Mouse (Mus musculus) kidney, embryonic 15.5 days (tissue): ENCODE results near the gene Thada. TPM values are rescaled to one million over a fixed set of nuclear protein-coding genes. Genes with fewer than 3 reads are reported as not detected.

Source experiments
- ATAC-seq: fragments of 200-750 bp; cut with Nextera tagmentation; replicated peaks from 2 replicates; pipeline ENCODE4 v1.8.0; 2017; ENCODE audit warnings: moderate TSS enrichment; ENCODE audit not compliant: low FRiP score
- H3K27ac ChIP-seq: fragments of 300-500 bp; sonication (generic); 2 replicates; pipeline ENCODE4 v1.5.1; 2015; ENCODE audit warnings: mild to moderate bottlenecking, inconsistent platforms
- H3K27me3 ChIP-seq: fragments of 300-500 bp; sonication (generic); 2 replicates; pipeline ENCODE4 v1.6.1; 2015; ENCODE audit warnings: inconsistent platforms
- H3K36me3 ChIP-seq: fragments of 300-500 bp; sonication (generic); 2 replicates; pipeline ENCODE4 v1.6.1; 2015; ENCODE audit warnings: inconsistent platforms
- H3K4me1 ChIP-seq: fragments of 300-500 bp; sonication (generic); 2 replicates; pipeline ENCODE4 v1.6.1; 2015; ENCODE audit warnings: inconsistent platforms
- H3K4me2 ChIP-seq: fragments of 300-500 bp; sonication (generic); 2 replicates; pipeline ENCODE4 v1.6.1; 2015; ENCODE audit warnings: moderate library complexity, mild to moderate bottlenecking, inconsistent platforms
- H3K4me3 ChIP-seq: fragments of 300-500 bp; sonication (generic); replicated peaks from 2 replicates; pipeline ENCODE4 v1.5.1; 2015; ENCODE audit warnings: mild to moderate bottlenecking, inconsistent platforms
- H3K9ac ChIP-seq: fragments of 300-500 bp; sonication (generic); 2 replicates; pipeline ENCODE4 v1.6.1; 2015; ENCODE audit warnings: mild to moderate bottlenecking, inconsistent platforms
- H3K9me3 ChIP-seq: fragments of 300-500 bp; sonication (generic); replicated peaks from 2 replicates; pipeline ENCODE4 v1.6.1; 2016; ENCODE audit warnings: inconsistent platforms
- WGBS: fragments of 180-500 bp; shearing (Covaris S2); methylation state at CpG from one replicate; pipeline ENCODE4 v1.1.7; 2015; ENCODE audit warnings: mixed read lengths; 5-methylcytosine and 5-hydroxymethylcytosine counted together
- polyA plus RNA-seq: library from polyadenylated mRNA; unstranded; fragments of >200 nt; fragmentation: Nextera tagmentation; extraction: Ambion mirVana; gene quantifications from 2 replicates; pipeline ENCODE4 v1.2.1, GENCODE M21; 2015

Gene Thada
- polyA plus RNA-seq, 1 experiment from 2014 or later: 10.4 TPM

- no peaks in the 10 kb centered on the region for H3K27me3 ChIP-seq
- no peak for ATAC-seq
- no peak overlapping the region for H3K4me2 ChIP-seq
- WGBS: 79% methylated on average over 6 of the region's 6 CpGs
- H3K4me3 ChIP-seq: no peak overlapping the region
- peaks cover 13% of the 10 kb centered on the region for H3K36me3 ChIP-seq
- no peak overlapping the region for H3K27ac ChIP-seq
- H3K9ac ChIP-seq: no peak overlapping the region
- peaks cover 3% of the 10 kb centered on the region; the same call in 1 of the 2 replicates for H3K4me1 ChIP-seq
- no peaks in the 10 kb centered on the region for H3K9me3 ChIP-seq
These were observed 135.5 kb downstream of the Thada start for GRCm38 (mm10) chr17:84330506-84330905.

DNA sequence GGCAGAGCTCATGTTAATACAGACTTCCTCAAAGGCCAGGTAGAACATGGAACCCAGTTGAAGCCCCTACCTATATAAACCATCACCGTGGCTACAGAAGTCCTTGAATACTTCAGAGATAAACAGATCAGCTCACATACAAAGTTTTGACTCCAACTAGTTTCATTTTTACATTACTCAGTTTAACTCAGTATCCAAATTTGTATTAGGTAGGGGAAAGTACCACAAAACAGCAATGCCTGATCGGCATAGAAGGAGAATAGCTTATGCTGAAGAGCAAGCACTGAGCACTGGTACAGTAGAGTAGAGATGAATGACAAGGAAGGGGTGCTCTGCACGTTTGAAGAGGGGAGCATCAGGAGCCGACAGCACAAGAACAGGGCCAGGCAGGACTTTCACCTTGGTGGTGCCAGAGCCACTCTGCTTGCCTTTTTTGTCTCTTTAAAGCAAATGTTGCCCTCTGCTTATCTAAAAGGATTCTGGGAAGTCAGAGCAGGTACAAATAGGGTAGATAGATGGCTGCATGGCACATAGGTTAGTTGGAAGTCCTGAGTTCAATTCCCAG is 136.0 kb downstream of the Thada start:
- H3K4me3 ChIP-seq: no peak overlapping the region
- ATAC-seq: no peak
- WGBS: 90% methylated on average over 4 of the region's 4 CpGs

GRCm38 (mm10) chr17:84328526-84328925 is 137.5 kb downstream of the Thada start:
- Histone ChIP-seq H3K4me1 (peaks cover 14% of the 10 kb centered on the region), H3K9me3 (no peaks in the 10 kb centered on the region), H3K36me3 (peaks cover 3% of the 10 kb centered on the region), H3K9ac (no peak overlapping the region), H3K4me3 (no peak overlapping the region), H3K27ac (no peak overlapping the region), H3K27me3 (no peaks in the 10 kb centered on the region), H3K4me2 (no peak overlapping the region)
- 59% methylated on average over 2 of the region's 2 CpGs for WGBS
- no peak for ATAC-seq

More for the DNA sequence above, 136.0 kb downstream of the Thada start:
- Histone ChIP-seq H3K36me3 (peaks cover 8% of the 10 kb centered on the region), H3K9ac (no peak overlapping the region), H3K4me1 (peaks cover 3% of the 10 kb centered on the region; the same call in 1 of the 2 replicates), H3K4me2 (no peak overlapping the region), H3K27me3 (no peaks in the 10 kb centered on the region), H3K9me3 (no peaks in the 10 kb centered on the region), H3K27ac (no peak overlapping the region)

DNA sequence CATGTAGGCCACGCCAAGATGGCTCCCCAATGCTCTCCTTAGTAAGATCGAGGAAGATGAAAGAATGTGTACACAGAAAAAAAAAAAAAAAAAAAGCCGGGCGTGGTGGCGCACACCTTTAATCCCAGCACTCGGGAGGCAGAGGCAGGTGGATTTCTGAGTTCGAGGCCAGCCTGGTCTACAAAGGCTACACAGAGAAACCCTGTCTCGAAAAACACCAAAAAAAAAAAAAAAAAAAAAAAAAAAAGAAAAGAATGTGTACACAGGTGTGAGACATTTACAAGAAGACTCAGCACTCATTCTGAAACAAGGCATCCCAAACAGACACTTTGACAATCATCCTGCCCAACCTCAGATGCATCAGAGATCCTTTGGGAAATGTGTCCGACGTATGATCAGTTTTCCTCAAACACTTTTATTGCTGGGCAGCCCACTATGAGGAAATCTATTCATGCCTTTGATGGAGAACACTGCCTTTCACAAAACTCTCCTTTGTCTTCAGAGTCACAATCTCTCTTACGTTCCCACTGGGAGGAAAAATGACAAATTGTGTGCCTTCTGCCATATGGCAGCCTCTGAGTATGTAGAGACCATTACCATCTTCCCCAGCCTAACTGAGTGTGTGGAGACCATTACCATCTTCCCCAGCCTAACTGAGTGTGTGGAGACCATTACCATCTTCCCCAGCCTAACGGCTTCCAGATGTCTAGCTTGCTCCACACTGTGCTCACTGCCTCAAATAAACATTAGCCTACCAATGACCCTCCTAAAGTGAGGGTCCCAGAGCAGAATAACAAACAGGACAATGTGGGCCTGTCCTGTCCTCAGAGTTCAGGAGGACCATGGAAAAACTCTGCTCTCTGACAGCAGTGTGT is 138.7 kb downstream of the Thada start:
- WGBS: 88% methylated on average over 11 of the region's 12 CpGs
- no peak for ATAC-seq
- Histone ChIP-seq H3K36me3 (no peaks in the 10 kb centered on the region; the same call in 1 of the 2 replicates), H3K4me1 (peaks cover 19% of the 10 kb centered on the region), H3K27ac (no peak overlapping the region), H3K9me3 (no peaks in the 10 kb centered on the region), H3K27me3 (no peaks in the 10 kb centered on the region), H3K4me3 (no peak overlapping the region), H3K9ac (no peak overlapping the region), H3K4me2 (no peak overlapping the region)

GRCm38 (mm10) chr17:84322176-84322575 is 143.8 kb downstream of the Thada start:
- no peak overlapping the region for H3K9ac ChIP-seq
- no peaks in the 10 kb centered on the region for H3K27me3 ChIP-seq
- 80% methylated on average over 4 of the region's 4 CpGs for WGBS
- no peaks in the 10 kb centered on the region for H3K9me3 ChIP-seq
- no peak overlapping the region for H3K4me3 ChIP-seq
- no peak overlapping the region for H3K4me2 ChIP-seq
- peaks cover 34% of the 10 kb centered on the region for H3K4me1 ChIP-seq
- ATAC-seq: no peak
- H3K27ac ChIP-seq: no peak overlapping the region
- H3K36me3 ChIP-seq: no peaks in the 10 kb centered on the region

DNA sequence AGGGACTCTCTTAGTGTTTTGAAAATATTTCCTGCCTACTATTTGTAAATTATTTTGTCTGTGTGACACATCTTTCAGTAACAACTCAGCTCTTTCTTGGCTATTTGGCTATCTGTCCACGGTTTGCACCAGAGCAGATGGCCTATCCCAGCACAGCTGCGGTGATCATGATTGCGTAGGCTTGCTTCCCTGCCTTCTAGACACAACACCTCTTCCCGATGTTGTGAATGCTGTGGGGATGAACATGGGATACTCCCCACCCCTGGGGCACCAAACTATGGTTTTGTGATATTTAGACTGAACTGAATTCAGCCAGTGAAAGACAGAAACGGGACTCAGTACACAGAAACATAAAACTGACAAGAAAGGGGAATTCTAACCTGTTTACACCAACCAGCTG is 144.7 kb downstream of the Thada start:
- Histone ChIP-seq H3K9me3 (no peaks in the 10 kb centered on the region), H3K27me3 (no peaks in the 10 kb centered on the region), H3K4me2 (no peak overlapping the region), H3K36me3 (no peaks in the 10 kb centered on the region), H3K27ac (no peak overlapping the region), H3K4me3 (no peak overlapping the region), H3K9ac (no peak overlapping the region), H3K4me1 (peaks cover 34% of the 10 kb centered on the region)
- 74% methylated on average over 5 of the region's 5 CpGs for WGBS
- ATAC-seq: no peak

- H3K27me3 ChIP-seq: no peaks in the 10 kb centered on the region
- no peak overlapping the region for H3K4me2 ChIP-seq
- no peak overlapping the region for H3K27ac ChIP-seq
- H3K4me3 ChIP-seq: no peak overlapping the region
- H3K9ac ChIP-seq: no peak overlapping the region
- no peaks in the 10 kb centered on the region for H3K9me3 ChIP-seq
- peaks cover 31% of the 10 kb centered on the region for H3K4me1 ChIP-seq
- no peaks in the 10 kb centered on the region for H3K36me3 ChIP-seq
- WGBS: 87% methylated on average over 1 of the region's 1 CpGs
- no peak for ATAC-seq
These were observed 145.4 kb downstream of the Thada start for GRCm38 (mm10) chr17:84320576-84320975.

DNA sequence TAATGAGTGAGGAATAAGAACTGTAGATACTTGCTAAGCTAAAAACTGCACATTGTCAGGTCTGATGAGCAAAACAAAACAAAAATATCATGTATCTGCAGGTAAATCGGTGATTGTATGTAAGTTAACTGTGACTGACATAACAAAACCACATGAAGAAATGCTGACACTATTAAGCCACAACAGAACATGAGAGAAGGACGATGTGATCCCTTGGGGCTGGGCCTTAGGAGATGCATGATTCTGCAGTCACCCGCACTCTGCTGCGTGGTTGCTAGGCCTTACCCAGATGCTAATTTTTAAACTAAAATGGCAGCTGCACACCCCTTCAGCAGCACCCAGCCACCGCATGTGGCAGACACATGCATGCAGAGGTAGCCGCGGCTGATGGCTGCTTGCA is 151.7 kb downstream of the Thada start:
- peaks cover 6% of the 10 kb centered on the region for H3K36me3 ChIP-seq
- H3K4me3 ChIP-seq: no peak overlapping the region
- H3K9me3 ChIP-seq: no peaks in the 10 kb centered on the region
- H3K27me3 ChIP-seq: no peaks in the 10 kb centered on the region
- H3K27ac ChIP-seq: no peak overlapping the region
- 93% methylated on average over 7 of the region's 7 CpGs for WGBS
- H3K9ac ChIP-seq: no peak overlapping the region
- H3K4me2 ChIP-seq: no peak overlapping the region
- no peak for ATAC-seq
- peaks cover 12% of the 10 kb centered on the region for H3K4me1 ChIP-seq

DNA sequence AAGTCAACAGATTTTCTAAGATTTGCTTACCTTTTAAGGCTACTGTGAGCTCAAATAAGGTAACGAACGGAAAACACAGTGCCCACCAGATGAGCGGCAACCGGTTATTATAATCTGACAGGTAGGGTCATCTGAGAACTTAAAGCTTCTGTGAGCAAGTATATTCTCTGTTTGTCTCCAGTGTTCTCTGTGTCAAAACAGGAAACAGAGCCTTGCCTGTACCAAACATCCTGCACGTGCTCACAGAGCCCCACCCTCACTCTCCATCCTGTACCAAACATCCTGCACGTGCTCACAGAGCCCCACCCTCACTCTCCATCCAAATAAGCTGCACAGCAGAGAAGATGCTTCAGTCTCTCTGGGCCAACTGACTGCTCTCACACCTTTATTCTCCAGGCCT is 152.5 kb downstream of the Thada start:
- no peak for ATAC-seq

DNA sequence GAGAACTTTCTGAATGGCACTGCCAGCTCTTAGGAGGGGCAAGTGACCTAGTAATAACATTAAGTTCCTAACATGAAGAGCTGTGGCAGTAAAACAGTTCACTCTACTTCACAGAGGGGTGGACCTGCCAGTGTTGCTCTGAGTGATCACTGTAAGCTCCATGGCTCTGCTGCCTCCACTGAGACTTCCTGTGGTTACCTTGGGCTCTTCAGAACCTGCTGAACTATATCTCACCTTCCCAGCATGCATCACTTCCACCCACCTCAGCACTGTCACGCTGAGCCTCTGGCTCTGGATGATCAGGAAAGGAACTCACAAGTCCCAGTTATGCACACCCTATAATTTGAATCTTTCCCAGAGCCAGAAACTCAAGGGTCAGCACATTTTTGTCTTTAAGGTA is 159.9 kb downstream of the Thada start:
- Histone ChIP-seq H3K27ac (no peak overlapping the region), H3K9ac (no peak overlapping the region), H3K4me2 (no peak overlapping the region), H3K9me3 (no peaks in the 10 kb centered on the region), H3K4me3 (no peak overlapping the region), H3K36me3 (peaks cover 38% of the 10 kb centered on the region), H3K4me1 (no peaks in the 10 kb centered on the region), H3K27me3 (no peaks in the 10 kb centered on the region)
- no peak for ATAC-seq
- 87% methylated on average over 1 of the region's 1 CpGs for WGBS

More for the DNA sequence above, 152.5 kb downstream of the Thada start:
- Histone ChIP-seq H3K9ac (no peak overlapping the region), H3K27me3 (no peaks in the 10 kb centered on the region), H3K9me3 (no peaks in the 10 kb centered on the region), H3K4me2 (no peak overlapping the region), H3K36me3 (peaks cover 14% of the 10 kb centered on the region), H3K27ac (no peak overlapping the region), H3K4me1 (peaks cover 10% of the 10 kb centered on the region), H3K4me3 (no peak overlapping the region)
- 77% methylated on average over 6 of the region's 6 CpGs for WGBS

DNA sequence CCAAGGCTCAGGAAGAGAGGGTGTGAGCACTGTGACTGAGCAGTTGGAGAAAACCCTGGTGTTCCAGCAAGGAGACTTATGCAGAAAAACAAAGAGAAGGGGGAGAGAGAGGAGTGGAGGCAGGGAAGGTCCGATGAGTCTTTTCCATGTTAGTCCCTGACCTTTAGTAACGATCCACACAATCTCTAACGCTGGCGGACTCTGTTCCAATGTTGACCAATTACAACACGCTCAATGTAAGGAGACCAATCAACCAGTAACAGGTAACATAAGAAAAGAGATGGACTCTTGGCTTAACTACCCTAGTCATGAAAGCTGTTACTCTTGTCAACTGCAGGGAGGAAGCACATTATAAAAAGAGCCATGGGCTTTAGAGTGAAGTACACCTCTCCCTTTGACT is 160.9 kb downstream of the Thada start:
- no peaks in the 10 kb centered on the region for H3K9me3 ChIP-seq
- H3K9ac ChIP-seq: no peak overlapping the region
- no peak overlapping the region for H3K4me3 ChIP-seq
- no peaks in the 10 kb centered on the region for H3K27me3 ChIP-seq
- H3K36me3 ChIP-seq: peaks cover 38% of the 10 kb centered on the region
- no peak overlapping the region for H3K4me2 ChIP-seq
- no peak for ATAC-seq
- no peaks in the 10 kb centered on the region for H3K4me1 ChIP-seq
- no peak overlapping the region for H3K27ac ChIP-seq
- WGBS: 88% methylated on average over 5 of the region's 5 CpGs

- Histone ChIP-seq H3K4me2 (no peak overlapping the region), H3K36me3 (peaks cover 30% of the 10 kb centered on the region), H3K4me1 (no peaks in the 10 kb centered on the region), H3K9ac (no peak overlapping the region), H3K27me3 (no peaks in the 10 kb centered on the region), H3K9me3 (no peaks in the 10 kb centered on the region), H3K27ac (no peak overlapping the region), H3K4me3 (no peak overlapping the region)
- WGBS: 86% methylated on average over 5 of the region's 5 CpGs
- ATAC-seq: no peak
These were observed 161.9 kb downstream of the Thada start for GRCm38 (mm10) chr17:84304141-84304540.
